Mouse (Mus musculus) megakaryocyte, embryonic 14.5 days (primary cell): ENCODE measurements around the gene Atp8b5.

Experiments
- FLI1 ChIP-seq: IDR thresholded peaks from 2 replicates; pipeline ENCODE4 v1.6.1; 2012; ENCODE audit warnings: low read length, inconsistent platforms, mixed read lengths
- GATA1 ChIP-seq: IDR thresholded peaks from 3 replicates; pipeline ENCODE4 v1.6.1; 2012; ENCODE audit warnings: mixed read lengths, low read length, inconsistent platforms, borderline replicate concordance

GRCm38 (mm10) chr4:43421632-43422240, 154.8 kb downstream of the Atp8b5 start:
- TF ChIP-seq GATA1 (no peak), FLI1 (no peak)
